Mouse (Mus musculus): ENCODE data around the gene Atp1b4. TPM values are rescaled to one million over a fixed set of nuclear protein-coding genes. Genes with fewer than 3 reads are reported as not detected.
"Not testable (repeated sequence)": the region's sequence is repeated elsewhere in the genome, so short reads cannot be mapped to it uniquely, and the experiment has no call there.

Gene Atp1b4
- not detected in 2 replicates for polyA plus RNA-seq (2016; fragmentation: Nextera tagmentation; extraction: Ambion mirVana)

DNA sequence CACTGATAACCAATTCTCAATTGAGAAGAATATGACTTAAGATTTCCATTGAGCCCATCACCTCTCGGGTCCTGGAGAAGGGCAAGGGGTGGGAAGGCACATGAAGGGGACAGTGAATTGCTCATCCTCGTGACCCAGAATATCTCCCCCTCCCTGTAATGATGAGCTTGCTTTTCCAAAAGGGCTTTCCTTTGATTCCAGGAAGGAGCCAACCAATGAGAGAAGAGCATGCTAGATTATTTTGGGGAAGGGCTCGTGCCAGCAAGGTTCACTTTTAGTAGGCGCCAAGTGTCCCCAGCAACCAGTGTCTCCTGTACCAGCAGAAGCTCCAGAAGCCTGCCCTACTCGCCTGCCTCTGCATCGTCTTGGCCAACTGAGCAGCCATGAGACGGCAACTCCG, at the start of gene Atp1b4:
Atp1b4 (plus strand) TSS at position 301 of the 400 bp plus-strand sequence.
- WGBS: 86% methylated on average over 8 of the region's 8 CpGs
- H3K9me3 ChIP-seq: no peaks in the 10 kb centered on the region
- peaks cover 21% of the 10 kb centered on the region for H3K4me1 ChIP-seq
- no peaks in the 10 kb centered on the region for H3K27me3 ChIP-seq (ENCODE audit: poor library complexity, severe bottlenecking)
- H3K36me3 ChIP-seq (replicated peaks): no peaks in the 10 kb centered on the region
- no peak within 1 kb of the TSS for H3K27ac ChIP-seq
- H3K4me3 ChIP-seq: no peak within 1 kb of the TSS
- no peak for DNase-seq (ENCODE audit: extremely low spot score, low spot score)

DNA sequence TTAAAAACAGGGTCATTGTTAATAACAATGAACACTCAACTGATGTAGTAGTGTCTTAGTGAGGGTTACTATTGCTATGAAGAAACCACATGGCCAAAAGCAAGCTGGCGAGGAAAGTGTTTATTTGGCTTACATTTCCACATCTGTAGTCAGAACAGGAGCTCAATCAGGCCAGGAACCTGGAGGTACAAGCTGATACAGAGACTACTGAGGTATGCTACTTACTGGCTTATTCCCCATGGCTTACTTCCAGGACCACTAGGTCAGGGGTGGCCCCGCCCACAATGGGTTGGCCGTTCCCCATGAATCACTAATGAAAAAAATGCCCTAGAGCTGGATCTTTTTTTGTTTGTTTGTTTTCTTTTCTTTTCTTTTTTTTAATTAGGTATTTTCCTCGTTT, 7.4 kb upstream of the Atp1b4 start:
- WGBS: 70% methylated on average over 4 of the region's 4 CpGs

DNA sequence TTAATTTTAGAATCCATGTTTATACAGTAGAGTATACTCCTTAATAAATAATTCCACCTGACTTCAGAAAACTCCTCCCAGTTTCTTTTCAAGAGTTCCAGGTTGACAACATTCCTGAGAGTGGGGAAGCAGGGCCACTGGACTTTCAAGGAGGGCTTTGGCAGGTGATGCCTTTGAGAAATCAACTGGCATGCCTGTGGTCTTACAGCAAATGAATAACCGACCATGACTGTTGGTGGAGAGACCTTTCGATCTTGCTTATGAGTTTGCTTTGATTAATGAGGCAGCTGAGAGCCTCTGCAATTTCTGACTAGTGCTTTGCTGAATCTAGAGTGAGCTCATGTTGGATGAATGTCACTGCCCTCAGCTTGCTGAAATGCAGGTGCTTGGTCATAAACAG, 4.9 kb upstream of the Atp1b4 start:
- Histone ChIP-seq H3K4me3 (no peak overlapping the region), H3K27ac (no peak overlapping the region), H3K27me3 (ENCODE audit: poor library complexity, severe bottlenecking) (no peaks in the 10 kb centered on the region), H3K4me1 (peaks cover 21% of the 10 kb centered on the region), H3K9me3 (no peaks in the 10 kb centered on the region), H3K36me3 (replicated peaks) (no peaks in the 10 kb centered on the region)
- 85% methylated on average over 2 of the region's 2 CpGs for WGBS
- no peak for DNase-seq (ENCODE audit: extremely low spot score, low spot score)

More for the DNA sequence above, 7.4 kb upstream of the Atp1b4 start:
- Histone ChIP-seq H3K36me3 (replicated peaks) (no peaks in the 10 kb centered on the region), H3K27ac (no peak overlapping the region), H3K4me1 (peaks cover 15% of the 10 kb centered on the region), H3K27me3 (ENCODE audit: poor library complexity, severe bottlenecking) (no peaks in the 10 kb centered on the region), H3K9me3 (no peaks in the 10 kb centered on the region), H3K4me3 (no peak overlapping the region)
- DNase-seq (ENCODE audit: extremely low spot score, low spot score): no peak

DNA sequence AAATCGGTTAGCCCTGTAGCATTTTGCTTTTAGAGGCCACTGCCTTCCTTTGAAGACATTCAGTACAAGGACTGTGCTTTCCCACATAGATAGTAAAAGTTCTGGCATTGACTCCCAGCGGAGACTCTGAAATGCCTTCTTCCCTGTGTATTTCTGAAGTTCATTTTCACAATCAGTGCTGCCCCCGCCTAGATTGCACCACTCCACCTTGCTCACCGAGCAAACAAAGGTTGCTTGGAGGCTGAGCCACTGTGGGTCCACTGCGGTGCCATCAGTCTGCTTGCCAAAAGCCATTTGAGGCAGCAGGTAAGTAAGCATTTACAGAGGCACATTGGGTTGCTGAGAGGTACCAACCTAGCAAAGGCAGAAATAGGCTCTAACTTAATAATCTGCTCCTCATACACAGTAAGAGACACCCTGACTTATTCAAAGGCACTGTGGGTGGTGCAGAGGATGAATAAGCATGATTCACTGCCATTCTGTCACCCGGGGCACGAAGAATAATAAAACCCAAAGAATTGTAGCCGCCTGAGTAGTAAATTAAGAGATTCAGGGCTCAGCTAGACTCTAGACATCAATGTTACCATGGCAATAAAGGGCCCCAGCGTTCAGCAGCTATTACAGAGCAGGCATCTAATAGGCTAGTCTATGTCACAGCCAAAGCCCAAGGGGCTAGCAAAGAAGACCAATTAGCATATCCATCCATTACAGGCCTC, 2.9 kb upstream of the Atp1b4 start:
- Histone ChIP-seq H3K27ac (no peak overlapping the region), H3K4me3 (no peak overlapping the region), H3K36me3 (replicated peaks) (no peaks in the 10 kb centered on the region), H3K27me3 (ENCODE audit: poor library complexity, severe bottlenecking) (no peaks in the 10 kb centered on the region), H3K4me1 (peaks cover 21% of the 10 kb centered on the region), H3K9me3 (no peaks in the 10 kb centered on the region)
- peak; percentile 42 for DNase-seq (ENCODE audit: extremely low spot score, low spot score)
- 67% methylated on average over 9 of the region's 9 CpGs for WGBS

DNA sequence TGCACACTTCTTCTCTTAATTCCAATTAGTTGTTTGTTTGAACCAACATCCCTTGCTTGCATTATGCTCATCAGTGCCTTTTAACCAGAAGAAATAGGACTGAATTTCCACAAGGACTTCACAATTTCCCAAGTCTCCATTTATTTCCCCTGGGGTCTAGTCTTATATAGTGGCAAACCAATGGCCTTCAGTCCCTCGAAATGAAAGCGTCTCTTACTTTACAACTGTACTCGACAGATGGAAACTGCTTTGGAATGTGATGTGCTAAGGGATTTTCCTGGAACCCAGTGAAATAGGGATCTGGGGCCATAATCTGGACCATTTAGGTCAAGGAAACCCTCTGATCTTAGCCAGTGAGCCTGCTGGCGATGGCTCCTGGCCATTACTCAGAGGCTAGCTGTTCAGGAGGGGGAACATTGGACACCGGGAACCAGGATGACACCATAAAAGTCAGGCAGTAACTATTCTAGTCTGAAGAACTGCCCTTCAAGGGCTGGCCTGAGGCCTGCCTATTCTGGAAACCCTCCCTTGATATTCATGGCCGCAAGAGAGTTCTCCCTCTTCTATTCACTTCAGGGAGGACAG, 2.3 kb upstream of the Atp1b4 start:
- Histone ChIP-seq H3K27me3 (ENCODE audit: poor library complexity, severe bottlenecking) (no peaks in the 10 kb centered on the region), H3K36me3 (replicated peaks) (no peaks in the 10 kb centered on the region), H3K9me3 (no peaks in the 10 kb centered on the region), H3K27ac (peak overlapping the region; percentile 53; the same call in 1 of the 2 replicates), H3K4me3 (no peak overlapping the region), H3K4me1 (peaks cover 21% of the 10 kb centered on the region)
- 85% methylated on average over 6 of the region's 6 CpGs for WGBS
- DNase-seq (ENCODE audit: extremely low spot score, low spot score): no peak

DNA sequence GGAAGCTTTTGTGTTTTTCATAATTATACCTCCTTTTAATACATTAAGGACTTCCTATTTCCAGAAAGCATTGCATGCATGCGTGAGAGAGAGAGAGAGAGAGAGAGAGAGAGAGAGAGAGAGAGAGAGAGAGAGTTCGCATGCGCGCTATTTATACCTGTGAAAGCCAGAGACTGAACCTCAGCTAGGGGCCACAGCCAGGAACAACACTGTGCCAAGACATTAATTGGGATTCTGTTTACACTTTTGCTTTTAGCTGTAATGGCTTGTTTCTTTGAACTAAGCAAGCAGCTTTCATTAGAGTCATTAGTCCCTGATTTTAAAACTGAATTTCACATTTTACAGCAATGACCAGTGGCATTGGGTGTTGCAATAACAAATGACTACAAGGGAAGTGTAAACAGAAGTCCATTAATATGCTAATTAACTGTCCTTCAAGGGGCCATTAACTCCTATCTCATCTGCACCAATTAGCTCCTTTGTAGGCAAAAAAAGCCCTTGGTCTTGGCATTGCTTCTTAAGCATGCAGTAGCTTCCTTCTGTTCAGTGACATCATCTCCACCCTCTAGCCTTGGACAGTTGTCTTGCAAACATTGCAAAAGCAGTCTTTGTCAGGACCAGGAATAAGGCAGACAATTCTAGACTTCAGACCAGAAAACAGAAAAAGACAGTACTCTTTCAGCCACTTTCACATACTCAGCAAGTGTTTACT, 14.9 kb downstream of the Atp1b4 start:
- Histone ChIP-seq H3K4me1 (no peaks in the 10 kb centered on the region), H3K9me3 (no peaks in the 10 kb centered on the region), H3K36me3 (replicated peaks) (no peaks in the 10 kb centered on the region), H3K4me3 (no peak overlapping the region), H3K27me3 (ENCODE audit: poor library complexity, severe bottlenecking) (no peaks in the 10 kb centered on the region), H3K27ac (no peak overlapping the region)
- whole genome bisulfite sequencing: 64% methylated on average over 4 of the region's 4 CpGs
- DNase-seq (ENCODE audit: extremely low spot score, low spot score): no peak

DNA sequence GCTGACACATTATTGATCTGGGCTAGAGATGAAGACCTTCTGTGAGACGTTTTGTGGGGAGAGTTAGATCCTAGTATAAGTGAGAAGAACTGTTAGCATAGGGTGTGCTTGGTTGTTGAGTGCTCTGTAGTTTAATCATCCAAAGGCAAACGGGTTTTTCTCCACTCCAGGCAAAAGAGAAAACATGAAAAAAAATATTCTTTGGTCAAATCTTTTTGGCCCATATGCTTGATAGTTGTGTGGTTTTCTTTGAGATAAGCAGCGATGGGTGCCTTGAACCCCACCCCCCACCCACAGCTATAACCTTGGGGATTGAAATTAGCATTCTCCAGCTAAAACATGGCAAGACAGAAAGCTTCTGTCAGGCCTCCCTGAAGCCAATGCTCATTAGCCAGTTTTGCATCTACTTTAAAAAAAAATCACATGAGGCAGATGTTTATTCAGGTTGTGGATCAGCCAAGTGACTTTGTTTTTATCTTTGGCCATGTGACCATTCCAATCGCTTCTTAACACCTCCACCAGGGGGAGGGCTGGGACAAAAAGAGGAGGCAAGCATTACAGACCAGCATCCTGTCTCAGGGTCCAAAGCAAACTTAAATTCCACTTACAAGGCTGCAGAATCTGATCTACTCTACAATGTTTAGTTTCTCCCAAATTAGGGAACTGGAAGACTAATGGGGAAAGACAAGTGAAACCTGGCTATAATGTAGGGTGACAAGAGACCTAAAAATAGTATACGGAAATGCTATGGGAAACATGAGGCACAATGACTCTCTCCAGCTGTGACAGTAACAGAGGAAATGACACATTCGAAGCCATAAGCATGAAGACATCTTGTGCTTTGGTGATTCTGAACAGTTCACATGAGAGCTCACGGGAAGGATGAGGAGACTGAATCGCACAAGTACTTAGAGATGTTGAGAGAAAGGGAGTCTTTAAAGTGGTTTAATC, 18.6 kb downstream of the Atp1b4 start:
- Histone ChIP-seq H3K4me3 (no peak overlapping the region), H3K27ac (no peak overlapping the region), H3K27me3 (ENCODE audit: poor library complexity, severe bottlenecking) (no peaks in the 10 kb centered on the region), H3K36me3 (replicated peaks) (no peaks in the 10 kb centered on the region), H3K9me3 (no peaks in the 10 kb centered on the region), H3K4me1 (no peaks in the 10 kb centered on the region)
- 68% methylated on average over 8 of the region's 8 CpGs for WGBS
- no peak for DNase-seq (ENCODE audit: extremely low spot score, low spot score)

DNA sequence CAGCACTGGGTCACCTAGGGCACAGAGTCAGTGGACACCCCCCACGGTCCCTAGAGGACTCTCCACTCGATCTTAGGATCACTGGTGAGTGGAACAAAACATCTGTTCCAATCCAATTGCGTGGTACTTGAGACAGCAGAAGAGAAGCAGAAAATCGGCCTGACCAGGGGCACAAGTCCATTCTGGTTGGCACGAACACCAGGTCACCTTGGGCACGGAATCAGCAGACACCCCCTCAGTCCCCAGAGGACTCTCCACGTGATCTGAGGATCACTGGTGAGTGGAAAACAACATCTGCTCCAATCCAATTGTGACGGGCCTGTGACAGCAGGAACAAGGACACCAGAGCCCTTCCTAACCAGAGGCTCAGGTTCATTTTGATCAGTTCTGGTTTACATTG, 46.0 kb downstream of the Atp1b4 start:
- no peak for DNase-seq (ENCODE audit: extremely low spot score, low spot score)
- no peaks in the 10 kb centered on the region for H3K4me1 ChIP-seq
- WGBS: 78% methylated on average over 8 of the region's 8 CpGs
- H3K9me3 ChIP-seq: no peaks in the 10 kb centered on the region
- no peak overlapping the region for H3K27ac ChIP-seq
- H3K4me3 ChIP-seq: no peak overlapping the region
- H3K27me3 ChIP-seq (ENCODE audit: poor library complexity, severe bottlenecking): no peaks in the 10 kb centered on the region
- no peaks in the 10 kb centered on the region for H3K36me3 ChIP-seq (replicated peaks)

DNA sequence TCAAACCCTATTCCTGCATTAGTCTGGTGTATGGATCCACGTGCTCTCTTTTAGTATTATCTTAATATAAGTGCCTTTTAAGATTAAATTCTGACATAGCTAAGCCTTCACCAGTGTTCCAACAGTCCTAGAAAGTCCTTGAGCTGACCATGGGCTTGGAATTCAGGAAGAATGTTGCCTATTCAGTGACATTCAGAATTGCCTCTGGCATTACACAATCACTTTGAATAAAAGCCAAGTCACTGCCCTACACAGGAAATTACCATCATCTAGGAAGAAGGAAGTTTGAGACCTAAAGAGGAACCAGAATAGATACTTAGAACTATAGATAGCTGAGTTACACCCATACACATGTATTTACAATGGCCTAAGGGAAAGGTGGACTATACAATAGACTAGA, 48.6 kb downstream of the Atp1b4 start:
- not testable (repeated sequence) for H3K4me3 ChIP-seq; H3K27ac ChIP-seq; H3K4me1 ChIP-seq; H3K9me3 ChIP-seq; H3K27me3 ChIP-seq (ENCODE audit: poor library complexity, severe bottlenecking); H3K36me3 ChIP-seq (replicated peaks); DNase-seq (ENCODE audit: extremely low spot score, low spot score)
- WGBS: 72% methylated on average over 1 of the region's 1 CpGs

DNA sequence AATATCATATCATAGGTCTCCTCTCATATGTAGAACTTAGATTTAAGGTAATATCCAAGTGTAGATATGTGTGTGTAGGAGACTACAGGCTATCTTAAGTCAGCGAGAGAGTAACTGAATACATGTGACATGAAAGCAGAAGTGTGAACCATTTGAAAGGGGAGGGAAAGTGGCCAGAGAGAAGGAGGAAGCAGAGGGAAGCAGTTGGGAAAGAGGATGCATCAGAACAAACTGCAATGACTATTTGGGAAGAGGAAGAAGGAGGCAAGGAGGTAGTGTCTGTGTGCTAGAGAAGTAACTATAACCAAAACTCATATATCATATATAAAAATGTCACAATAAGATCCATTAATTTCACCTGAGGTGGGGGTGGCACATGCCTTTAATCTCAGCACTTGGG, 57.2 kb downstream of the Atp1b4 start:
- H3K4me3 ChIP-seq; H3K9me3 ChIP-seq; H3K4me1 ChIP-seq; H3K27me3 ChIP-seq (ENCODE audit: poor library complexity, severe bottlenecking); DNase-seq (ENCODE audit: extremely low spot score, low spot score); H3K36me3 ChIP-seq (replicated peaks); H3K27ac ChIP-seq: not testable (repeated sequence)
- 87% methylated on average over 1 of the region's 1 CpGs for WGBS
